Mouse (Mus musculus): Measurements from ENCODE around the gene Fam110a.

- TF ChIP-seq GATA1 (IDR thresholded peaks at IDR 0.05; ENCODE audit: borderline replicate concordance, low read length) = no peak
- TF ChIP-seq FLI1 (IDR thresholded peaks at IDR 0.05; ENCODE audit: low read length) = no peak
Measured at GRCm38 (mm10) chr2:151924276-151924675, 55.7 kb downstream of the Fam110a start.

Data from megakaryocyte, embryonic 14.5 days (primary cell).